Mouse (Mus musculus) neutrophil, adult 5-6 weeks (primary cell): ENCODE results near the gene Tyk2. TPM values are rescaled to one million over a fixed set of nuclear protein-coding genes. Genes with fewer than 3 reads are reported as not detected.

Experiments
- ATAC-seq: fragments of 151-379, 151-347 bp; 2 replicates; pipeline ENCODE4 v1.8.0; 2017; ENCODE audit warnings: mild to moderate bottlenecking, moderate TSS enrichment; ENCODE audit not compliant: insufficient number of reproducible peaks, poor library complexity, low FRiP score, severe bottlenecking; ENCODE audit errors: extremely low read depth
- total RNA-seq: library from RNA; stranded (forward); fragments of 200-1000 nt; gene quantifications from 2 replicates; pipeline ENCODE4 v1.2.3, GENCODE M21; 2017

Gene Tyk2
- total RNA-seq, 1 experiment from 2014 or later, result 30.4 TPM

DNA sequence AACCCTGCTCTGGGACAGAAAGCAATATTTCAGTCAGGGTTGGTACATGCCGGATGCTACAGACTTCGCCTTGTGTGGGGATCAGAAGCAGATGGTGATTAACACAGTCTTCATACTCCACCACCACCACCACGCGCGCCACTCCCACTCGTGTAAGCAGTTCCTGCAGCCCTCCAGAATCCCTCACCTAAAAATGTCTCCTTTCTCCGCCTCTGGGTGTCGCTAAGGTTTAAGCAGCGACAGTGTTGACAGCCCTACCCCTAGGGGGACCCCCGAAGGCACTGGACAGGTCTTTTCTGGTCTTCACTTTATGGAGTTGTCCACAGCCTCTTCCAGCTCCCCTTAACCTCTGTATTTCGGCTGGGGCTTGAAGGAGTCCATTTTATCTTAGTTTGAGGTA, 21.7 kb upstream of the Tyk2 start:
- ATAC-seq, result peak; percentile 20; the same call in 1 of the 2 replicates

DNA sequence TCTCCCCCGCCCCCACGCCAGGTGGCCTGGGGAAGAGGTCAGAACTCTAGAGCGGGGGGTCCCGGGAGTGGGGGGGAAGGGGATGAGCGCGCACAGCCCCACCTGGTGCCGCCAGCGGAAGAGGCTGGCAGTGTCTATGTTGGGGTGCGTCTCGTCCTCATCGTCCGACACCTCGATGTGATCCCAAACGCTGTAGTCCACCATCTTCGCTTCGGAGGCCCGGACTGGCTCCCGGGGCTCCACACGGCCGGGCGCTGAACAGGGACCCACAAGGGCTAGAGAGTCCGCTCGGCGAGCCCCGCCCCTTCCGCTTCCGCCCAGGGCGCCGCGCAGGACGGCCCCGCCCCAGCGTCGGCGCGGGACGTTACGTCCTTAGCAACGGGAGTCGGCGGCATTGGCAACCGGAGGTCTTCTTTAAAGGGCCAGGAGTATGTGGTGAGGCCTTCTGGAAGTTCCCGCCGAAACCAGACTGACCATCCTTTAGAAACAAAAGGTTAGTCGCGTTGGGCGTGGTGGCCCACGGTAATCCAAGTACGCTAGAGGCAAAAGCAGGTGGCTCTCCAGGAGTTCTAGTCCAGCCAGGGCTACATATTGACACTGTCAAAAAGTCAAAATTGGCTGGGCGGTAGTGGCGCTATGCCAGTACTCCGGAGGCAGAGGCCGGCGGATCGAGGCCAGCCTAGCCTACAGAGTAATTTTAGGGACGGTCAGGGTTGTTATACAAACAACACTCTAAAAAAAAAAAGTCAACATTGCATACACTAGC, 18.8 kb upstream of the Tyk2 start, which contains the start of gene Cdc37:
Gene Cdc37, minus strand, starts transcription at position 329 of the 766 bp plus-strand sequence.
- peak; percentile 73 for ATAC-seq

DNA sequence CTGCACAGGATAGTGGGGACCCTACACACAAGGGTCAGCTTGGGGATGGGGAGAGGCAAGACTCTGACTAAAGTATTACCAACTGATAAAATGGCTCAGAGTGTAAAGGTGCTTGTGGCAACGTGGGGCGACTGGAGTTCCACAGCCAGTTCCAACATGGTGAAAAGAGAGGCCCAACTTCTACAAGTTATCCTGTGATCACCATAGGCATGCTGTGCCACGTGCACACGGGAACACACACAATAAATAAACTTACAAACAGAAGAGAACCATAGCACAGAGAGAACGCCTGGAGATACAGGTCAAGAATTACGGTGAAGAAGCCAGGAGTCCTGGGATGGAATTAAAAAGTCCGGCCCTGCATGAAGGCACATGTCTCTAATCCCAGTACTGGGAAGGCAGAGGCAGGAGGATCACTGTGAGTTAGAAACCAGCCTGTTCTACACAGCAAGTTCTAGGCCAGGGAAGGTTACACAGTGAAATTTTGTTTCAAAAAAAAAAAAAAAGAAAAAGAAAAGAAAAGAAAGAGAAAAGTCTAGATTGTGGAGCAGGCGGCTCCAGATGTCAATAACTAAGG, 18.1 kb upstream of the Tyk2 start:
- no peak for ATAC-seq

DNA sequence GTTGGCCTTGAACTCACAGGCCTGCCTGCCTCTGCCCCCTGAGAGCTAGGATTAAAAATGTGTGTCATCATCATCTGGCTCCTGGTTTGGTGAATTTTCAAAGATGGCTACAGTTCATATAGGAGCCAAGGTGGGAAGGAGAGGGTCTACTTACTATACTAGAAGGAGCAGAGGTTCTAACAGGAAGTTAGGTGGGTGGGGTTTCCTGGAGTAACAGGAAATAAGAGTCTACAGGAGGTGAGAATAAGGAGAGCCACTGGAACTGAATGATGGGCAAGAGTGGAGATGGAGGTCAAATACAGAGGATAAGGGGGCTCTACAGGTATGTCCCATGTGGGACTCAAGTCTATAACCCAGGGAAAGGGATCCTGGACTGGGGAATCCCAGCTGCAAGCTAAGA, 17.4 kb upstream of the Tyk2 start:
- ATAC-seq, result no peak

DNA sequence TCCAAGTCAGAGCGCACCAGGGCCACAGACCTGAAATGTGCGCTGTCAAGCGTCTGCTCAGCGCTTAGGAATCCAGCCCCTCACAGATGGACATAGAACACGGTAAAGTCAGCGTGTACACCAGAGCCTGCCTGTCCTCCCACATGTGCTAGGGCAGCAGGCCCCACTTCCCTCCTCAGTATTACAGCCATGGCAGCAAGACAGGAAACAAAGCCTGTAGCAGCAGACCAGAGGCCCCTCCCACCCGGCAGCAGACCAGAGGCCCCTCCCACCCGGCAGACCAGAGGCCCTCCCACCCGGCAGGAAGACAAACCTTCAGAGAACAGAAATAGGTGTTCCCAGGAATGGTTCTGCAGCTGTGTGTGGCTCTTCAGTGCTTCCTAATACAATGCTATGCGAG, 15.7 kb upstream of the Tyk2 start:
- ATAC-seq, result peak; percentile 74

DNA sequence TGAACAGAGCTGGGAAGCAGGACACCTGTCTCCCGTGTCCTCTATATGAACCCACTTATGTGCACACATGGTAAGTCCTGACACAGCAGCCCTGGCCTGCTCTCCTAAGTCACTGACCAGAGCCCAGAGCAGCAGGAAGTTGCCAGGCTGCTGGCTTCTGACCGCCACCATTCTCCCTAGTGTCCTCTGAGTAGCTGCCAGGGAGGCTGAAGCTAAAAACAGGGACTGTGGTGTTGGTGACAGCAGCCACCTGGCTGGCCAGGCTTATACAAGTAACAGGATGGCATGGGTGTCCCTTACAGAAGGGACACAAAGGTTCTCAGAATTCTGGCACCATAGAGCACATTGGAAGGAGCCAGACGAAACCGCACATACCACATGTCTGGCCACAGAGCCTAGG, 14.4 kb upstream of the Tyk2 start:
- no peak for ATAC-seq

DNA sequence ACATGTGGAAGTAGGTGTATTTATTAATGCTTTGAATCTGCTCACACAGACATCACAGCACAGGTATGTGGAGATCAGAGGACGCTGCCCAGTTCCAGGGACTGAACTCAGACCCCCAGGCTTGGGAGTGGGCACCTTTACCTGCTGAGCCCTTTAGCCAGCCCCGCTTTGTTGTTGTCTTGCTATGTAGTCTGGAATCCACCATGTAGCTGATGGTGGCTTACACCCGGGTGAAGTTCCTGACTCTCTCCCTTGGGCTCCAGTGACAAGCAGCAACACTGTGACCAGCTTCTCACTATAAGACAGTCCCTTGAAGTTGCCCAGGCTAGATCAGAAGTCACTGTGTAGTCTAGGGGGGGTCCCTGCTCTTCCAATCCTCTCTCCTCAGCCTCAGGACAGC, 13.3 kb upstream of the Tyk2 start:
- ATAC-seq, result no peak

DNA sequence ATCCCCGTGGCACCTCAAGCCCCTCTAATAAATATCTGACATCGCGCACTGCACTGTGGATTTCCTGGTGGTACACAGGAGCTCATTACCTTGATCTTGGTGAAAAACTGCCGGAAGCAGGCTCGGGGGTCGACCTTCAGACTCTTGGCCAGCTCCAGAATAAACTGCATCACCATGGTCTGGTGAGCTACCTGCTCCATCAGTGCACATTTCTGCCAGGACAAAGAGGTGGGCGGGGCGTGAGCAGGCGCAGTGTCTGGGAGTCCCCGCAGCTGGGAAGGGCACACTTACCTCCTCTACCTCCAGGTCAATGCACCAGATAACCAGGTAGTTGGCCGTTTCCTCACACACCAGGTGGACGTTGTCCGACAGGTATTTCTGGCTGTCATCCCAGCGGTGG, 10.9 kb upstream of the Tyk2 start:
- ATAC-seq, result no peak

DNA sequence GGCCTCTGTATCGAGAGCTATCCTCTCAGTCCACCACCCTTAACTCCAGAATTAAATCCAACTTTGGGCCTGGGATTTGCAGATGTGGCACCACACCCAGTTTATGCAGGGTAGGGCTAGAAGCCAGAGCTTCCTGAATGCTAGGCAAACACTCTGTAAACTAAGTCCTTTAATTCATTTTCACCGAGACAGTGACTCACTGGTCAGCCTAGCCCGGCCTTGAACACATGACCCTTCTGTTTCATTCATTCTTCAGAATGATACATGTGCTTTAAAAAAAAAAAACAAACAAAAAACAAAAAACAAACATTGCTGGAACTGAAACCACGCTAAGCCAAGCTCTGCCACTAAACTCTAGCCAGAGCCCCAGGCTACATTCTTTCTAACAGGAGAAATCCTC, 7.3 kb upstream of the Tyk2 start:
- ATAC-seq, result no peak

DNA sequence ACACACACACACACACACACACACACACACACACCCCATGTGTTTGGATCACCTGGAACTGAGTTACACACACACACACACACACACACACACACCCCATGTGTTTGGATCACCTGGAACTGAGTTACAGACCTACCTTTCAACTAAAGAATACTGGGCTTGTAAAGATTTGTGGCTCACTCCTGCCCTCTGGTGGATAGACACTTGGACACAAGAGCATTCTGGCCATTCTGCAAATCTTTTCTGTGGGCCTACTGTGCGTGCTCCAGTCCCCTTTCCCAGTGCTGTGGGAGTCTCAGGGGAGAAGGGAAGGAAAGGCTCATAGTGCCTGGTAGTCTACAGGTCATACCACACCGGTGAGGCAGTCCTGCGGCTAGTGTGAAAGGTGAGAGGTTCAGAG, 6.2 kb upstream of the Tyk2 start:
- peak; percentile 66 for ATAC-seq

DNA sequence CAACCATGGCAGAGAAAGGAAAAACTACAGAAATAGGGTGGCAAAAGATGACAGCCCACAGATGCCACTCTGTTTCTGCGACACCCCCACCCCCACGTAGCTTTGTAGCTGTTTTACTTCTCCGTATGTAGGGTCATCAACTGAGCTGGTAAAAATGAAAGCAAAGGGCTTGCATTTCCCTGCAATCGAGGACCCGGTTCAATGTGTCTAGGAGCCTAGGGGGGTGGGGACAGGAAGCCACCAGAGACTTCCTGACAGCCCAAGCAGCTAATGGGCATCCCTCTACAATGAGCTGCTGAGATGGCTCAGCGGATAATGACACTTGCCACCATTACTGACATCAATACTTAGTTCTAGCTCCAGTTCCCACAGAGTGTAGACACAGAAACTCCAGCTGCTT, 5.4 kb upstream of the Tyk2 start:
- ATAC-seq, result no peak

DNA sequence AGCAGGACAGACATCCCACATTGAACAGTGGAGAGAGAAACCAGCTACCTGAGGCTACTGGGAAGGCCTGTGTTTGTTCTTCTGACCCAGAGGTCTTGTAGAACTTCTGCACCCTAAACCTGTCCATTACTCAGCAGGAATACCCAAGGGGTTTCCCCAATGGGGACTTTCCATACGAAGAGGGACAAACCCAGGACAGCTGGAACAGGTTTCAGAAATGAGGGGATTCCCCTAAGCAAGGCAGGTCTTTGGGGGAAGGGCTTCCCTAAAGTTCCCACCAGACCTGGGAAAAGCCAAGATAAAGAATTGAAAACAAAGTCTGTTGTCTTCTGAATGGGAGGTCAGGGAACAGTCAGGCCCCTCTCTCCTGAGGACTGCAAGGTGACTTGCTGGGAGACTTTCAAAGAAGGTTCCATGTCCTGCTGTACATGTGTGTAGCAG, 4.9 kb upstream of the Tyk2 start:
- ATAC-seq, result no peak

DNA sequence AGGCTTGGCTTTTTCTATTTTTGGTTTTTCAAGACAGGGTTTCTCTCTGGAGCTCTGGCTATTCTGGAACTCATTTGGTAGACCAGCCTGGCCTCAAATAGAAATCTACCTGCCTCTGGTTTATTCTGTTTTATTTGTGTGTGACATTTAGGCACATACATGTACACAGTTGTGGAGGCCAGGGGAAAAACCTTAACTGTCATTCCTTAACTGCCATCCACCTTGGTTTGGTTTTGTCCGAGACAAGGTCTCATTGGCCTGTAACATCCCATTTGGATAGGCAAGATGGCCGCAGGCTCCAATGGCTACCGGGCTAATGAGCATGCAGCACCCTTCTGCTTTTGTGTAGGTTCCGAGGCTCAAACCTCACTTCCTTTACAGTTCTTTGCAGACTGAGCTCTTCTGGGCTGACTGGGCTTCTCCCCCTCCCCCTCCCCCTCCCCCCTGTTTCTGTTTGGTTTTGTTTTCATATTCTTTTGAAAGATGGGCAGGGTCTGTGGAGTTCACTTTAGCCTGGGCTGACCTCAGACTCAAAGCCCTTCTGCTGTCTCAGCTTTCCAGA, 4.4 kb upstream of the Tyk2 start:
- no peak for ATAC-seq

DNA sequence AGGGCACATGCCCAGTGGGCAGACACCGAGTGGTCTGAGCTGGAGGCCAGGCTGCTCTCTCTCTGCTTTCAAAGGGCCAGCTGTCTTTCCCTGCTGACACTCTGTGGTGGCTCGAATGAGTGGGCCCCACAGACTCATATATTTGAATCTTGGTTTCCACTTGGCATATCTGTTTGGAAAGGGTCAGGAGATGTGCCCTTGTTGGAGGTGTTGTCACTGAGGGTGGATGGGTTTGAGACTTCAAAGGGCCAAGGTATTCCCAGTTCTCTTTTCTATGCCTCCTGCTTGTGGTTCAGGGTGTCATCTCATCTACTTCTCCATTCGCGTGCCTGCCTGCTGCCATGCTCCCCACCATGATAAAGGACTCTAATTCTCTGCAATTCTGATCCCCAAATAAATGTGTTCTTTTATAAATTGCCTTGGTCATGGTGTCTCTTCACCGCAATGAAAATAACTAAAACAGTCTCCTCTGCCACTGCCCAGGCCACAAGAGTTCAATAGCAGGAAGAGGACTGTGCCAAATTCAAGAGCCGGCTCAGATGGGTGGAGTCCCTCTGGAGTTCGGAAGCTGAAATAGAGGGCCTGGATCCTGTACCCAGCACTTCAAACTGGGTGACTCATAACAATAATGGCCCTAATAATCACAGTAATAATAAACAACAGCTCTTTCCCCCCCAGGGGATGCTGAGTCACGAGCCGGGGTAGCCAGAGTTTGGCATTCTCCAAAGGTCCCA, 3.7 kb upstream of the Tyk2 start:
- no peak for ATAC-seq

DNA sequence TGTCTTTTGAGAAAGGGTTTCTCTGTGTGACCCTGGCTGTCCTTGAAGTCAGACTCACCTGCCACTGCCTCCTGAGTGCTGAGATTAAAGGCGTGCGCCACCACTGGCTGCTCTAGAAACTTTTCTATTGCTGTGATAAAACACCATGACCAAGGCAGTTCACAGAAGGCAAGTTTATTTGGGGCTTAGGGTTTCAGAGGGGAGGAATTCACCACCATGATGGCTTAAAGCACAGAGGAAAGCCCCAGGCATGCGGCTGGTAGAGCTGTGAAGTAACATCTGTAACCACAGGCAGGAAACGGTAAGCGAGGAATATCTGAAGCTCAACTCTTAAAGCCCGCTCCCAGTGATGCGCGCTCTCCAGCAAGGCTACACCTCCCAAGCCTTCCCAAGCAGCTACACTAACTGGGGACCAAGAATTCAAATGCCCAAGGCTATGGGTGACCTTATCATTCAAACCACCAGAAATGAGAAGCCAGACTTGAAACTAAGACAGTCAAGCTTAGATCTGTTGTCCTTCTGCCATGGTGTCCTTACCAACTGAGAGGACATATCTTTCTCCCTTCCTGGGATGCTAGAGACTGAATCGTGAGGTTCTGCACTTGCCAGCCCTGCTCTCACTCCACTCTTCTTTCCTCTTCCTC, 2.1 kb upstream of the Tyk2 start:
- no peak for ATAC-seq

DNA sequence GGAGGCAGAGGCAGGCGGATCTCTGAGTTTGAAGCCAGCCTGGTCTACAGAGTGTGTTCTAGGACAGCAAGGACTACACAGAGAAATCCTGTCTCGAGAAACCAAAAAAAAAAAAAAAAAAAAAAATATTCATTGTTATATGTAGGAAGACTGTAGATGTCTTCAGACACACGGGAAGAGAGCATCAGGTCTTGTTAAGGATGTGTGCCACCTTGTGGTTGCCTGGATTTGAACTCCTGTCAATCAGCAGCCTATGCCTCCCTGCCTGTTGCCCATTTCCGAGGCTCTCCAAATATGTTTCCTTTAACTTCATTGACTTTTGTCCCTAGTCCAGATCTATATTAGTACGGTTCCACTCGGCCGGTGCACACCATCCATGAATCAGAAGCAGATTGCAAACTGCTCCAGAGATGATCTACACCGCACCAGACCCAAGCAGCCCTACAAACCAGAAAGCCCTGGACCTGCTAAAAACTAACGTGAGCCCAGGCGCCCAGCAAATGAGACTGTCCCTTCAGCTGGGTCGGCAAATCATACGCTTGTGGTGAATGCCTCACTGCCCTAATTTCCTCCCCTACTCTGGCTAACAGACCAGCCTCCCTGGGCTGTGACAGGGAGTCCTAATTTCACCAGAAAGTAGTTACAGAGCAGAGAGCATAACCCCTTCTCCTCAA, 1.2 kb upstream of the Tyk2 start:
- ATAC-seq, result no peak

DNA sequence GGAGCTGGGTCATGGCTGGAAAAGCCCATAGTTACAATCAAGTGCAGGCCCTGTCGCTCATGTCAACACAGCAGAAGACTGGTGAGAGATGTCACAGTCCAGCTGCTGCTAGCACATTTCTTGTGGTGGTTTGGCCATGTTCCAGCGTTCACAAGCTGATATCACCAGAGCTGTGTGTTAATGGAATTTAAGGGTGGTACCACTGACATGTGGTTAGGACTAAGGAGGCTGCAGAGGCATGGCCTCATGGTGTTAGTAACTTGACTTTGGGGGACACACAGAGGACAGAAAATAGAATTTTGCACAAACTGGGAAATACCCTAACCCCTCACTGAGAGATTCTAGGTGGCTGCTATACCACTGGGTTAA, 4.8 kb downstream of the Tyk2 start:
- ATAC-seq, result no peak

DNA sequence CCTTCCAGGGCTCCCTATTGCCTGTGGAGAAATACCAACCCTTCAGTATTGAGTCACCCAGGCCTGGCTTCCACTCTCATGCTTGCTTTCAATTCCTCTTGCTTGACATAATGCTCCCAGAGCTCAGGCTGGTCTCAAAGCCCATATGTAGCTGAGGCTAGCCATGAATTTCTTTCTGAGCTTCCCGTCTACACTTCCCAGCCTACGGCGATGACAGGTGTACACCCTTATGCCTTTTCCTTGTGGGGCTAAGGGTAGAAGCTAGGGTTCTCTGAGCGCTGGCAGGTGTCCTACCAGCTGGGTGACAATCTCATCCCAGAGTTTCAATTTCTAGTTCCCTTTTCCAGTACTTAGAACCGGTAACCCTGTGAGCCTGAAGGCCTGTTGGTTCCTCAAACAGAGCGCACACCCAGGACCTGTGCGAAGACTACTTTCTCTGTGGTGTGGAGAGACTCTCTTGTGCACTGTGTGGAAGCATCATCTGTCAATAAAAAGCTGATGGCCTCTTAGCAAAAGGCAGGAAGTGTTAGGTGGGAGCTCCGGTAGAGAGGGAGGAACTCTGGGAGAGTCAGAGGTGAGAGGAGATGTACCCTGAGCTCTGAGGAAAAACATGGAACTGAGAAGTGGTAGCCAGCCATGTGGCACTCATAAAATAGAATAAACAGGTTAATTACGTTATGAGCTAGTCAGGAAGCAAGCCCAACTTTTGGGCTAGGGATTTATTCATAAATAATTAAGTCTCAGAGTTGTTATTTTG, 5.4 kb downstream of the Tyk2 start:
- ATAC-seq, result no peak
